Mouse (Mus musculus): Measurements from ENCODE around the gene Btbd2.
A peak's percentile ranks its signal among the peaks of the same experiment; 100 is the strongest.
"Not testable (repeated sequence)": the region's sequence is repeated elsewhere in the genome, so short reads cannot be mapped to it uniquely, and the experiment has no call there.

Gene Btbd2

GRCm38 (mm10) chr10:80609269-80609924 is 47.5 kb downstream of the Btbd2 start:
- DNase-seq (ENCODE audit: low read depth, low spot score), result no peak

GRCm38 (mm10) chr10:80608435-80608834 is 48.4 kb downstream of the Btbd2 start:
- no peak for DNase-seq (ENCODE audit: low read depth, low spot score)

DNA sequence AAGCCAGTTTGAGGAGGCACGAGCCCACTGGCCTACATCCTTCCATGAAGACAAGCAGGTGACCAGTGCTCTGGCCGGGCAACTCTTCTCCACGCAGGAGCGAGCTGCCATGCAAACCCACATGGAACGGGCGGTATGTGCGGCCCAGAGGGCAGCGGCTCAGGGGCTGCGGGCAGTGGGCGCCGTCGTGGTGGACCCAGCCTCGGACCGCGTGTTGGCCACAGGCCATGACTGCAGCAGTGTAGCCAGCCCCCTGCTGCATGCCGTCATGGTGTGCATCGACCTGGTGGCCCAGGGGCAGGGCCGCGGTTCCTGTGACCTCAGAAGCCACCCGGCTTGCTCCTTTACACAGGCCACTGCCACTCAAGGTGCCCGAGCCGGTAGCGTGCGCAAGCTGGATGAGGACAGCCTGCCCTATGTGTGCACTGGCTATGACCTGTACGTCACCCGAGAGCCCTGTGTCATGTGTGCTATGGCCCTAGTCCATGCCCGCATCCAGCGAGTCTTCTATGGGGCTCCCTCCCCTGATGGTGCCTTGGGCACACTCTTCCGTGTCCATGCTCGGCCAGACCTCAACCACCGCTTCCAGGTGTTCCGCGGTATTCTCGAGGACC is 50.0 kb downstream of the Btbd2 start:
- DNase-seq (ENCODE audit: low read depth, low spot score), result no peak

- no peak for DNase-seq (ENCODE audit: low read depth, low spot score)
These were observed 50.6 kb downstream of the Btbd2 start for GRCm38 (mm10) chr10:80606306-80606705.

GRCm38 (mm10) chr10:80605721-80606120 is 51.1 kb downstream of the Btbd2 start, which contains the start of gene Gm49322:
Gene Gm49322 (plus strand): TSS chr10:80606021.
- not testable (repeated sequence) for DNase-seq (ENCODE audit: low read depth, low spot score)

DNA sequence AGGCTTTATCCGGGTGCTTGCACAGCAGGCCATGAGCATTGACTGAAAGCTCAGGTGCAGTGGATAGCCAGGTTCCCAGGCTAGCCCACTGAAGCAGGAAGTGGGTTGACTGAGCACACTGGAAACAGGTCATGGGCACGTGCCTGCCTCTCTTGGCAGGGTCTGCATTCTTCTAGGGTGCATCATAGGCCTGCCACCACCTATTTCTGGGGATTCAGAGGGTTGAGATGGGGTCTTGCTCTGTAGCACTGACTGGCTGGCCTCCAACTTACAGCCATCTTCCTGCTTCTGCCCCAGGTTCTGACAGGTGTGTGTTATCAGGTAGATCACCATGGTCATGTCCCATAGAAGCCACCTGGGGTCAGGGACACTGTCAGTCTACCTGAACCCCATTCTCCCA is 51.9 kb downstream of the Btbd2 start:
- DNase-seq (ENCODE audit: low read depth, low spot score), result no peak

GRCm38 (mm10) chr10:80604001-80604509 is 52.8 kb downstream of the Btbd2 start:
- DNase-seq (ENCODE audit: low read depth, low spot score), result no peak

DNA sequence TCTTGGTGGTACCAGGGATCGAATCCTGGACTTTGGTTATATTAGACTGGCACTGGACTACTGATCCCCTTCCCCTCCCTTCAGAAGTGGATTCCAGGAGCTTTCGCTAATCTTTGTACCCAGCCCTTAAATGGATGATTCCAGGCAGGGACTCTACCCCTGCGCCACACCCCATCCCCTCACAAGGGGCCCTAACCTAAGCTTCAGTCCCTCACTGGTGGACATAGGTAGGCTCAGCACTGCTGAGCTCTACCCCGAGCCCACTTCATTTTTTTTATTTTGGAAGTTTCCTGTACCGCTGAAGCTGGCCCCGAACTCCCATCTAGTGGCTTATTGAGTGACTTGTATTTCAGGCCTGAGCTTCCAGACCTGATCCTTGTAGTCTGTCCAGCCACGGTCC is 53.5 kb downstream of the Btbd2 start:
- no peak for DNase-seq (ENCODE audit: low read depth, low spot score)

GRCm38 (mm10) chr10:80602698-80603325 is 54.1 kb downstream of the Btbd2 start, which contains the start of the genes Scamp4 and Adat3:
Gene Scamp4 (plus strand): TSS chr10:80602872.
Gene Adat3 (plus strand): TSS chr10:80602880.
- peak; percentile 93 for DNase-seq (ENCODE audit: low read depth, low spot score)

DNA sequence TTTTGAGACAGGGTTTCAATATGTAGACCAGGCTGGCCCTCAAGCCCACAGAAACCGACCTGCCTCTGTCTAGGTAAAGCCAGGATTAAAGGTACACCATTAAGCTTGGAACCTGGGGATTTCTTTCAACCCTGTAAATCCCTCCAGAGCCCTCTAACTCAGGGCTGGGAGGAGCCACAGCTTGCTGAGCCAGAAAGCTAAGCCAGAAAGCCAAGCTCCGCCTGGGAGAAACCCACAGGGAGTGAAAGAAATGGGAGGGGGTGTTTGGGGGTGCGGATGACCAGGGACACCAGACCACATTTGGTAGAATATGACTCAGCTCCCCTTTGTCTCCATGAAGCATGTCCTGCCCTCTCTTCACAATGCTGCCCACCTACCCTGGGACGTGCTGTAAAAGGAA is 60.6 kb downstream of the Btbd2 start:
- DNase-seq (ENCODE audit: low read depth, low spot score), result no peak
